Mouse (Mus musculus): ENCODE results near the gene Nav3.
"Not testable (repeated sequence)": the region's sequence is repeated elsewhere in the genome, so short reads cannot be mapped to it uniquely, and the experiment has no call there.

Nav3 gene

DNA sequence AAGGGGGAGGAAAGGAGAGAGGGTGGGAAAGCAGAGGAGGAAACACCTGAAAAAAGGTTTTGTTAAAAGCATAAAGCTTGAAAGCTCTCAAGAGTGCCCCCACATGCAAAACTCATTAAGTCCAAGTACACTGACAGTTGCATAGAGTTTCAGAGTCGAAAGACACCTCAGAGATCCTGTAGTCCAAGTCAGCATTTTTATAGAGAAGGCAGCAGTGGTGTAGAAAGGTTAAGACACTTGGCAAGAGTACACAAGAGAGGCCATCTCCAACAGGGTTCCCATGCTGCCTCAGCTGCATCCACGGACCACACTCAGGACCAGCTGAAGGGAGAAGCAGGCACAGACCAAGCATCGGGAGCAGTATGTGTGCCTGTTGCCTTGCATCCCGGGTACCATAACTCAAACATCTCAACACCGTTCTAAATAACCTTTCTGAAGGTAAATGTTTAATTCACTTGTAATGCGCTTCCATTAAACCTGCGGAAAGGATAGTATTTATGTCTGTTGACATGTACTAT, 421.4 kb downstream of the Nav3 start:
- no peak for DNase-seq

DNA sequence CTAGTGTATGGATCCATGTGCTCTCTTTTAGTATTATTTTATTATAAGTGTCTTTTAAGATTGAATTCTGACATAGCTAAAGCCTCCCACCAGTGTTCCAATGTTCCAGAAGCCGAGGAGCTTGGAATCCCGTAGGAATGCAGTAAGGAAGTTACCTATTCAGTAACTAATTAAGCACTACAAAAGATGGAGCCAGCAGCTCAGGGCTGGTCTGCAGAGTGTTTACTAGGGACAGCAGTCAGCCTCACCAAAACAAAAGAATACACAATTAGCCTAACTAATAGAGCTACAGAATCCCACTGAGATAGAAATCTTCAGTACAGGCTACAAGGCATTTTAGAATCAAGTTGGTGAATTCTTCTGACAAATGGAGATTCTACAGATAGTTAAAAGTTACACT, 431.1 kb downstream of the Nav3 start:
- not testable (repeated sequence) for DNase-seq

DNA sequence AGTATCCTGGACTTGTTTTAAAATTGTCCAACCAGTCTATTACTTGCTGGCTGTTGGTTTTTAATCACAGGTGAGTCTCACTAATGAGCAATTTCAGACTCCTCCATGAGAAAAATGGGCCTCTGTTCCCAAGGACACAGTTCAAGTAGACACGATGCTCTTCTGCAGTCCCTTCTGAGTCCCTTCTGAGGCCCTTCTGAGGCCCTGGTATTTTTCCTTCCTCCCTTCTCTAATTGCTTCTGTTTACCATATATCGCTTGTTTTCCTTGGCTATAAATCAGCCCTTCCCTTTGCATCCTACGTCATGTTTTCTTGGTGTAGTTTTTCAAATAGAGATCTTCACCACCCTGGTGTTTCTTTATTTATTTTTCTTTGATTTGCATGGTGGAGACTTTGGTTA, 433.9 kb downstream of the Nav3 start:
- no peak for DNase-seq

DNA sequence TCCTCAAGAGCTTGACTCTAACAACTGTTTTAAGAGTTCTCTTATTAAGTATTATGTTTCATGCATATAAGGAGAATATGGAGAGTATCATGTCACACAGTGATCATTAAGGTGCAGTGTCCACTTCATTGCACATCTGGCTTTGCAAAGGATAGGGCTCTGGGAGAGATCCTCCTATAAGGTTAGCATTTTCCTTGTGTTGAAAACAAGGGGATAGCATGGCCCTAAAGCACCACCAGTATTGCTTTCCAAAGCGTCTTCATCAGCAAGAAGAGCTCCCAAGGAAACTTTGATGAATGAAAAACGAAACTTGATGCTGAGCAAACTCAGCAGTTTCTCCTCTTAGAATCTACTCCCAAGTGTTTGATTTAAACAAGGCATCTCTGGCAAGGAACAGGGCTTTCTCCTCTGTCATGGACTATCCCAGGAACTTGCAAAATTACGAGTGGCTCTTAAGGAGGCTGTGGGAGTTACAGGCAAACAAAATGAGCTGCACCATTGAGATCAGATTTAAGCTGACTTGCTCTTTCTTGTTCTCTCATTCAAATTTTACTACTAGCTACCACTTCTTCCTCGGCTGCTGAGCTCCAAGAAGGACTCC, 436.6 kb downstream of the Nav3 start:
- DNase-seq: no peak

DNA sequence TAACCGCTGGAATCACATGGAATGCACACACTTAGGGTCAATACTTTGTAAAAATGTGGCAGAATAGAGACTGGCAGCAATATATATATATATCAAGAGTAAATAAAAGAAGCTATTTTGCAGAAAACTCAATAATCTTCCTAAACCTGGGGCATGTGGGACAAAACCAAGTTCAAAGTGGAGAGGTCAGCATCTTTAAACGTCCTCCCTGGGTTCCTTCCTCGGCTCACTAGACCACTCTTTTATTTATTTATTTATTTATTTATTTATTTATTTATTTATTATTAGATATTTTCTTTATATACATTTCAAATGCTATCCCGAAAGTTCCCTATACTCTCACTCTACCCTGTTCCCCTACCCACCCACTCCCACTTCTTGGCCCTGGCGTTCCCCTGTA, 454.7 kb downstream of the Nav3 start:
- DNase-seq: not testable (repeated sequence)

DNA sequence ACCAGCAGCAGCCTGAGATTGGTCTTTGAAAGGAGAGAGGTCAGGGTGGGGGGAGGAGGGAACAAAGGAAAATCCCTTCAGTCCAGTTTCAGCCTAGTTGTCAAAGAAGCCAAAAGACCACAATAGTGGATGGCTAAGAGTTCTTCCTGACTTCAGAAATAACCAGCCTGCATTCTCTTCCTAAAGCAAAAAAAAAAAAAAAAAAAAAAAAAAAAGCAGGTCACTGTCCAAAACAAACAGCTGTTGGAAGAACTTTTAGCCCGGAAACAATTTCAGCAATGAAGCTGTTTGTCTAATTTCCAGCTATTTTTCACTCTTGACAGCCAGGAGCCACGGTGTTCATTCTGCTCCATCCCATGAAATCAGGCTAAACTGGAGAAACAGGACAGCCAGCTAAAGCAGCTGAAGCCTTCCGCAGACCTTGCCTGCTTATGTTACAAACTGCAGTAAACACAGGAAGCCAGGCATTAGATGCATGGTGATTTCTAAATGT, 455.2 kb downstream of the Nav3 start:
- DNase-seq: no peak

DNA sequence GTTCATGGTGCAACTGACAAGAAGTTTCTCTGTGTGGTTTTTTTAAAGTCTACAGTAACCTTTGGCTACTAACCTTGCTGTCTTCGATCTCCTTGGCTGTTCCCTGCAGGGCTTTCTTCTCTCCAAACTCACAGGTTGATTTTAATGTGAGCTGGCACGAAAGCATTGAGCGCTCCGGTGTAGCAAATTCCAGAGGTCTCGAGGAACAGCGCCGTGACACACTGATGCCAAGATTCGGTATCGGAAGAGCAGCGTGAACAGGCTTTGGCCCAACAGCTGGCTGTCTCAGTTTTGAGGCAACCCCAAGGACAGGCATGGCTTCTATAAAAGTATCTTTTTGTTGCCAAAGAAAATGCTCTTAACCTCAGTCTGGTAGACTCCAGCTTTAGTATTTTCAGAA, 456.1 kb downstream of the Nav3 start:
- DNase-seq: no peak

DNA sequence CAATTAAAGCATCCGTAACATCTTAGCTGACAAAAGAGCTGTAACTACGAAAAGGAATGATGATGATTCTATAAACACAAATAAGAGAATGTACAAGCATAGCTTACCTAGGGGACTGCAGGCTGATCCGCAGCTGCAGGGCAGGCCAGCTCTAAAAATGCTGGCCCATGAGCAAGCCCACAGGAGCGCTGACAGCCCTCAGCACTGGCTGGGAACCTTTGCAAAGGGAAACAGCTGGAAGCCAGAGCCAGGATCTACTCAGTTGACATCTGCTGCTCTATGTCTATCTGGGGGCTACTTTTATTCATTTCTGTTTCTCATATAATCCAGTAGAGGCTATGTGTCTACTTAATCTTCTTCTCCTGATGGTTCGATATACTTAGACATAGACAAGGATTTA, 461.7 kb downstream of the Nav3 start:
- no peak for DNase-seq

DNA sequence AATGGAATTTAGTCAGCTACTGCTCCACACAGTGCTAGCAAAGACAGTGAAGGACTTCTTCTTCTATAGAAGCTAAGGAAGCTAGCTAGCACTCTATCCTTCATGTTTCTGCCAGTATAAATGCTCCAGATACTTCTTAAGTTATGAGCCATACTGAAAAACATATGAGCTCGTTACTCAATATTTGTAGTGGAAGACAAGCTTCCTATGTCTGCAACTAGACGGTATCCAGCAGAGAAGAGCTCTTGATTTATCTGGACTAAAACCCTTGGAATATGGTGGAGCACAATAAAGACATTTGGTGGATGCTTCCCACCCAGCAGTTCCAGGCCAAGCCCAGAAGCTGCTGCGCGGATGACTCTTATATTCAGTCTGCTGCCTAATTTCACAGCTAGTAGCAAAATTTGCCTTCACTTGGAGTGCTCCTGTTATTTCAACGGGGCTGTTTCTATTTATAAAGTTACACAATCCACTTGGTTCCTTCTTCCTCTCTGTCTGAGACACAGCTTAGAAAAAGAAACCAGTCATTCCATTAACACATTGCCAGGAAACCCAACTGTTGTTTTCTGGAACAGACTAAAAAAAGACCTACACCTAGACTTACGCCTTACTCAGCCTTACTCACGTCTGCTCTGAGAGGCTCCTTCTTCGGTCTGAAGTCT, 470.0 kb downstream of the Nav3 start:
- no peak for DNase-seq

DNA sequence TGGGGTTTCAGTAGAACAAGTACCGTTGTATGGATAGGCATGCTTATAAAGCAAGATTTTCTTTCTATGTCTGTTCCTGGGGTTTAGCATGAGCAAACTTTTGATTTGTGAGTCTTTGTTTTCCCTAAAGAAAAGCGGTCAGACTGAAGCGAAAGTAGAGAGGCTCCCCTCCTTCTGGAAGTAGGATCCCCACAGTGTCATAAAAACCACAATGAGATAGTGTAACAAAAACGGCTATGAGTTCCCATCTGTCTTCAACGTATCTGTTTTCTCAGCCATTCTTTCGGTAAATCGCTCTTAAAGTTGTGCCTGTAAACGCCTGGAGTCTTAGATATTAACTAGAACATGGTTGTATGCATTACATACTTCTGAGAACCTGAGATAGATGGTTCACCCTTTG, 479.7 kb downstream of the Nav3 start:
- no peak for DNase-seq

DNA sequence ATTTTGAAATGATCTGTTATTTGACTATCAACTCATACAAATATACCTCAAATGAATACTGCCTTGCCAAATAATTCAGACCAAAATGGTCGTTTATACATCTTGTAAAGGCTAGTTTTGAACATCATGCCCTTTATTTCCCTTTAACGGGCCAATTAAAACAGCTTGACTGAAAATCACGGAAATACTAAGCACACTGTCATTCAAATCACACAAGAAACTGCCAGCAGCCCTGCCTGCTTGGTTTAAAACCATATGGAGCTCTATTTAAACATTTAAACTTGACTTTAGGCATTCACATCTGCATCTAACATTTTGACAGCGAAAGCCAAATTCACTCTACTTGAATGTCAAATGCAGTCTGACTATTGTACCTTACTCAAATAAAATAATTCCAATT, 481.8 kb downstream of the Nav3 start:
- no peak for DNase-seq

DNA sequence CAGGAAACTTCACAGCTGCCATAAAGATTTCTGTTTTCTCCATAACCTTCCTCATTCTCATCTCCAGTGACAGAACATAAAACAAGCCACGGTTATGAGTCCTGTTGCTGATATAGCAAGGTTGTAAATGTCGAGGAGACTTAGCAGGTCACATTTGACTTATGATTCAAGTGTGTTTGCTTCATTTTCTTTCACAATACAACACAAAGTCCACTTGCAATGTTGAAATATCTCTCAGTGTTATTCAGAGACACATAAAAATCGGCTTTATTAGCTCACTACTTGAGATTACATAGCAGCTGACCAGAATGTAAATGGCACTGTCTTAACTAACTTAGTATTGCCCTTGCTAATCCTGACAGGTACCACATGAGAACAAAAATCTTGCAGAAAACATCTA, 482.5 kb downstream of the Nav3 start:
- DNase-seq: no peak

DNA sequence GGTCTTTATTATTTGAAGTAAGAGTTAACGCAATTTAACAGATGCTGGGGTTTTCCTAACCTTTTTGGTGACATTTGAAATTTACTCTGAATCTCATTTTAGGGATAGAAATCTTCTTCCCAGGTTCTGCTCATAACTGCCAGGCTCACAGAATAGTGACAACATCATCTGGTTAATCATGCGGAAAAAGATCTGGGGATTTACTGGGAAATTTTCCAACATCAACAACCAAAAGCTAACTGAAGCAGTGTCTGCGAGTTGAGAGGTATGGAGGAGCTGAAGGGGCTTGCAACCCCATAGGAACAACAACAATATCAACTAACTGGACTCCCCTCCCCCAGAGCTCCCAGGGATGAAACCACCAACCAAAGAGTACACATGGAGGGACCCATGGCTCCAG, 505.7 kb downstream of the Nav3 start:
- no peak for DNase-seq

DNA sequence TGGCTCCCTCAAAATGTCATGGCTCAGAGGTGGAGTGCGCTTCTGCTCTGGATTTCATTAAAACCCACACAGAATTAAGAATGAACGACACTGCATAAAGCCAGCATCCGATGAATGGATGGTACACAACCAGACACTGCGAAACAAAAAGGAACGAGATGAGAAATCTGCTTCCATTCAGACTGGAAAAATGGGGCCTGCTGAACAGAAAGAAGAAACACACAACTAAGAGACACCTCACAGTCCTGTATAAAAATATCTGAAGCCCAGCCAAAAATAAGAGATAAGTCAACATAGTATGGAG, 526.7 kb downstream of the Nav3 start:
- no peak for DNase-seq

DNA sequence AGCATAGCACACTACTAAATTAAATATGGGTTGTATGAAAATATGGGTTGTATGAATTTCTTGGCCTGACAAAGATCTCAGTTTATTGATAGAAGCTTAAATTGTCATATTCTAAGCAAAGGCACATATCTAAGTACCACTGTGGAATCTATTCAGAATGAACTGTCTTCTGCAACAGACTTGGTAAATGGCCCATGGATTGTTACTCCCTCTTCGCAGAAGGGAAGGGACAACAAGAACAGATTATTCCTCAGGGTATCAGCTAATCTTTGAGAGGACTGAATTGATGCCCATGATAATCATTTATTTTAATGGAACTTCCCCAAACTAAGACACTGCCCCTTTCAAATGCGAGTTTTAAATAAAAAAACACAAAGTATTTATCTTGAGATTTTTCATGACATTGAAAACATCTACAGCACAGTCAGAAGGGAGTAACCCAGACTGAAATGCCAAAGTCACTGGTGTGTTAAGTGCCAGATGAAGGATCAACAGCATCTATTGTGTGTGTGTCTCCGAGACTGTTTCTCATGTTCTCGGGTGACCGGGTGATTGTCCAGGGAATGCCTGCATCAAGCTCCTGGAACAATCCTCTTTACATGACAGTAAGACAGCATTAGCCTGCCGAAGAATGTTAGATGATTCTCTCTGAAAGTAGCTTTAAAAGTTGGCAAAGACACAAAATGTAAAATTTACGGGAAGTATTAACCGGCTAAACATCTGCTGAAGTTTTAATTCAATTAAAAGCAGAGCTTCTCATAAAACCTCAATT, 527.3 kb downstream of the Nav3 start:
- no peak for DNase-seq

DNA sequence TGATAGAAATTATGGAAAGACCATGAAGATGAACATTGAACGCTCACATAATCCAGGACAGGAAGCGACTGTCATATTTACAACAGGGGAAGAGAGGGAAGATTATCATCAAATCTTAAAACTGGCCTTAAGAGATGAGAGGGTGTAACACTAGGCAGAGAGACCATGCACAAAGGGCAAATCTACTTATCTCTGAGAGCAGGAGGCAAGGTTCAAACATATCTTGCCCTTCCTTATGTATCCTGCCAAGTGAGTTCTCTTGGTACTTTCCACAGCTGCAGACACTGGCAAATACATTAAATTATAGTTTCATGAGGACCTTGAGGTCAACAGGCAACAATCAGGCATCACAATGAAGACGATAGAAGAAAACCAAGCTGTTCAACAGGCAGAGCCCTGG, 529.9 kb downstream of the Nav3 start:
- DNase-seq: no peak

DNA sequence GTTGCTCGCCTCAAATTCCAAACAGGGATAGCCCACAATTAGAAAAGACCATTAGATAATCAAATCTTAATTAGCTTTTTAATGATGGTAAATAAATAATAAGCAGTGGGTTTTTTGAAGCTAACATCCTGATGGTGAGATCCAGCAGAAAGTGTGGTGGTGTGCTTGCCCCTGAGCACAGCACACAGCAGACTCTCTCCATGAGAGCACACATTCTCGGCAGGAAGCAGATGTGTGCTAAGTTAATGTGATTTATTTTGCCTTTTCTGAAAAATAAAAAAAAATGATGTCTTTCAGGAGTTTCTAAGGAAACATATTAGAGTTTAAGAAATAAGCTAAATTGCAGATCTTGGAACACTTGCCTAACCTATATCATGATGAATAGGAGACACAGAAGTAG, 531.9 kb downstream of the Nav3 start:
- no peak for DNase-seq

DNA sequence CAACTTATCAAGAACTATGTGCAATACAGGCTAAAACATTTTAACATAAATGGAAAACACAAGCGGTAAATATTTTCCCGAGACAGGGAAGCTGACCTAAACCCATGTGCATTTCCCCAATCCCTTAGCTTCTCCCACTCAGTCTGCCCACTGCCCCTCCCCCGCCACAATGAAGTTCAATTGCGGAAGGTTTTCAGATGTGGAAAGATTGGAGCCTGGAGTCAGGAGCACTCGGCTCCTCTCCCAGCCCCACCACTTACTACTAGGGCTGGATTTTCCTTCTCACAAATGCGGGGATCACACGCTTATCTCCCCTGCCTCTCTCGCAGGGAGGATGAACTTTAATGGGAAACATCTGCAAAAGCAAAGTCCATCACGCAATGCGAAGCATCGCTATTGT, 534.6 kb downstream of the Nav3 start:
- DNase-seq: peak; percentile 3

DNA sequence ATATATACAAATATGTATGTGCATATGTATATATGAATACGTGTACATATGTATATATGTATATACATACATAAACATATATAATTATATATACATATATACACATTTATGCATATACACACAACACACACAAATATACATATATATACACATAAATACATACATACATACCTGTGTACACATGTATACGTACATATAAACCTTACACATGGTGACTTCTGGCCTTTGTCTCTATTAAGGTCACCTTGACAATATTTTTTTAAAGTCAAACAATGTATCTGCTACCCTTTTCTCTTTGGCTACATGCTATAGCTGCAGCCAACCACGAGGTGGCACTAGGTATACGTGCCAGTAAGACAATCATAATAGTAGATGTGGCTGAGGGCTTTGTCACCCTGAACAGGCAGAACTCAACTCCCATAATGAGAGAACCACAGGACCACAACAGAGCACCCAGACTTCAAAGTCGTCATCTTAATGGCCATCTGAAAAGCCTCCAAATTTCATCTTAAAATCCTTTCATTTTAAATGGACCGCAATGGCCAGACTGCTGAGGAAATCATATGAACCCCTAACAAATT, 535.3 kb downstream of the Nav3 start:
- DNase-seq: peak; percentile 57

DNA sequence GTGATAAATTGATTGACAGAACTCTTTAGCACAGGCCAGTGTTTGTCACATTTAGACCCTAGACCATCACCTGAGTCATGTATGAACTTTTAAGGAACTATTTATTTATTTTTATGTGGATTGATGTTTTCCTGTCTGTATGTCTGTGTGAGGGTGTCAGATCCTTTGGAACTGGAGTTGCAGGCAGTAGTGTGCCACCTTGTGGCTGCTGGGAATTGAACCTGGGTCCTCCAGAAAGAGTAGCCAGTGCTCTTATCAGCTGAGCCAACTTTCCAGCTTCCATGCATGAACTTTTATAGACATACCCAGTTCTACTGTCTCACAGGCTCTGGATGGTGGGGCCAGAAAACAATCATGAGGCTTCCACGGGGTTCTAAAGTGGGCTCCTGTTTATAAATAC, 536.5 kb downstream of the Nav3 start:
- peak; percentile 1 for DNase-seq

DNA sequence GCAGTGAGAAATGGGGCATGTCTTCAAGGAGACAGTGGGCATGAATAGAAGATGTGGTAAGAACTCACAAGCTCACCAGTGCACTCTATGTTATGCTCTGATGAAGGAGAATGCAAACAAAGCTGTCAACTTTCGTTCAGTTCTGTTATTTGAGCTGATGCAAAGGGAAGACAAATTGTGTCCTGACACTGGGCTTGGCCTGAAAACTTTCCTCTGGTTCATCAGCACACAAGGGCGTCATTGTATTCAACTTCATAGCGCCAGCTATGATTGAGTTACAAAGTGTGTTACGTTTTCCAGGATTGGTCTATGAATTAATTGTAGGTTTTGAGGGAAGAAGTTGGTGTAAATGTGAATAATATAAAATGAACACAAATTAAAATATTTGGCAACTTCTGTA, 548.8 kb downstream of the Nav3 start:
- DNase-seq: no peak

DNA sequence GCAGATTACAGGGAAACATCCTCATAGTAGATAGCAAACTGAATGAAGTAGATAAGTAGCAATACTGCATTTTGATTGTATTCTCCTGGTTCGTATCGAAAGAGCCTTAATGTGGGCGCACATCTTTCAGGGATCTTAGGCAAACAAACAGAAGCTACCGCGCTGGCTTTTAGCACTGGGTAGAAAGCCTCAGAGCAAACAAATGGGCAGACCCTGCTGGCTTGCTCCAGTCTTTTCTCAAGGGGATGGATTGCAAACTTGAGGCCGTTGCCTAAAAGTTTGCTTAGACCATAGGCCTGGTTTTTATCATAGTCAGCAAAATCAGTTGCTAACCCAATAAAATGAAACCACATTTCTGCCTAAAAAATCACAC, 549.6 kb downstream of the Nav3 start:
- DNase-seq: no peak

DNA sequence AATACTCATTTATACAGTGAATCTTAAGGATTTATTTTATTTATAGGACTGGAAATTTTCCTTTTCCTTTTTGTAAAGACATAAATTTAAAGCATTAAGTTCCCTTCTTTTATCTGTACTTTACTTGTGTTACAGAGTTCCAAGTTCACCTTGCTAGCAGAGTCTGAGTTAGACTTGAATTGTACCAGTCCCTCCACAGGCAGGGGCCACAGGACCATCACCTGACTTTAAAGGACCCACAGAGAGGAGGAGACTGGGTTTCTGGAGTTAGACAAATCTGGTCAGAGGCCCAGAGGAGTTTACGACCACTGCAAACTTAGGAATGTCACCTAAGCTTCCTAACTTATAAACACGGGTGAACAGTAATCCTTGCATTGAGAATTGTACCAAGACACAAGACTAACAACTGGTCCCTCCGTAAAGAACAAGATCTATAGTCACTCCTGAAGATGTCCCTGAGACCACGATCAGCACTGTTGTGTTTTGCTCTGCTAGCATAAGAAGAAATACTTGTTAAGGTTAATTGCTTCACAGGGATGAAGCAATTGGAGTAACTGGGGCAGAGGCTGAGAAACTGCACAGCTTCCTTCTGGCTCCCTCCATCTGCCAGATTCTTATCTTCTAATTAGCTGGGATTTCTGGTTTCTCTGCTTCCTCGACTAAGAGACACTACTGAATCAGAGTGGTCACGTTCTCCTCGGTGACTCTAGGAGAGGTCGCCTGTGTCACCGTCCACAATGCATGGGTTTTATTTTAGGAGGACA, 550.2 kb downstream of the Nav3 start:
- no peak for DNase-seq

Data from lung, postnatal 14 days (tissue).